Mouse (Mus musculus) liver, adult 2 months (tissue): ENCODE results near the gene Ift27. TPM values are rescaled to one million over a fixed set of nuclear protein-coding genes. Genes with fewer than 3 reads are reported as not detected.

ENCODE experiments used
- DNase-seq: peaks from one replicate; pipeline ENCODE4 v3.0.0-alpha.2; 2011; ENCODE audit warnings: low read depth, low spot score; ENCODE audit errors: extremely low read depth
- H3K27ac ChIP-seq: fragments of 200-500 bp; replicated peaks from 2 replicates; pipeline ENCODE4 v1.5.1; 2012; ENCODE audit warnings: low read depth, mild to moderate bottlenecking, control low read depth, inconsistent platforms, low read length; ENCODE audit not compliant: insufficient read depth
- H3K27me3 ChIP-seq: fragments of 200-500 bp; 2 replicates; pipeline ENCODE4 v1.6.1; 2012; ENCODE audit warnings: mild to moderate bottlenecking, moderate library complexity, low read length, inconsistent platforms; ENCODE audit not compliant: control insufficient read depth, insufficient read depth
- H3K36me3 ChIP-seq: fragments of 200-500 bp; 2 replicates; pipeline ENCODE4 v1.6.1; 2012; ENCODE audit warnings: low read length, inconsistent platforms; ENCODE audit not compliant: control insufficient read depth, insufficient read depth
- H3K4me1 ChIP-seq: fragments of 200-500 bp; 2 replicates; pipeline ENCODE4 v1.6.1; 2011; ENCODE audit warnings: low read length; ENCODE audit not compliant: control insufficient read depth, insufficient read depth
- H3K4me3 ChIP-seq: fragments of 200-500 bp; 2 replicates; pipeline ENCODE4 v1.5.1; 2011; ENCODE audit warnings: low read depth, mild to moderate bottlenecking, control low read depth, low read length, moderate library complexity; ENCODE audit not compliant: insufficient read depth
- H3K79me2 ChIP-seq: fragments of 200-500 bp; 2 replicates; pipeline ENCODE4 v1.6.1; 2012; ENCODE audit warnings: inconsistent platforms, mild to moderate bottlenecking, low read length, moderate library complexity; ENCODE audit not compliant: control insufficient read depth, insufficient read depth
- H3K9ac ChIP-seq: fragments of 200-500 bp; 2 replicates; pipeline ENCODE4 v1.6.1; 2012; ENCODE audit warnings: low read depth, mild to moderate bottlenecking, control low read depth, inconsistent platforms, low read length
- CTCF ChIP-seq: fragments of 200-500 bp; IDR thresholded peaks from 2 replicates; pipeline ENCODE4 v1.5.1; 2011; ENCODE audit warnings: low read depth, low read length, control low read depth
- POLR2A ChIP-seq: fragments of 200-500 bp; IDR thresholded peaks from 2 replicates; pipeline ENCODE4 v1.6.1; 2011; ENCODE audit warnings: low read length, control low read depth; ENCODE audit not compliant: insufficient read depth; ENCODE audit errors: extremely low read depth
- WGBS: fragments of 180-500 bp; shearing (Covaris S2); methylation state at CpG from one replicate; pipeline ENCODE4 v1.1.7; 2018; 5-methylcytosine and 5-hydroxymethylcytosine counted together
- polyA plus RNA-seq: library from polyadenylated mRNA; depleted of rRNA; stranded (reverse); fragments of >200 nt; gene quantifications from 2 replicates; pipeline ENCODE4 v1.2.3, GENCODE M21; 2012; rRNA removed
- total RNA-seq: library from RNA; depleted of rRNA; stranded (reverse); fragments of >200 nt; gene quantifications from 2 replicates; pipeline ENCODE4 v1.2.3, GENCODE M21; 2014; rRNA removed

Ift27 gene
- total and polyA plus RNA-seq, 2 experiments = 6.6 to 16.7 TPM

GRCm38 (mm10) chr15:78116244-78116643 is 57.7 kb downstream of the Ift27 start:
- no peaks in the 10 kb centered on the region; the same call in 1 of the 2 replicates for H3K27me3 ChIP-seq
- no peak overlapping the region for H3K4me3 ChIP-seq
- TF ChIP-seq POLR2A = no peak
- TF ChIP-seq CTCF = no peak
- no peak for DNase-seq
- H3K4me1 ChIP-seq = no peaks in the 10 kb centered on the region
- H3K27ac ChIP-seq = no peak overlapping the region
- WGBS = 64% methylated on average over 10 of the region's 10 CpGs
- H3K36me3 ChIP-seq = no peaks in the 10 kb centered on the region
- no peak overlapping the region for H3K9ac ChIP-seq
- H3K79me2 ChIP-seq = no peaks in the 10 kb centered on the region

Other genes with a start within 250 kb of the Ift27 start
- gene Txn2, start 245.1 kb downstream of the Ift27 start, total RNA-seq = 85.3 and 96.1 TPM in 2 replicates
- gene Txn2, start 245.1 kb downstream of the Ift27 start, polyA plus RNA-seq = 441 and 448 TPM in 2 replicates
- gene Foxred2, start 217.4 kb downstream of the Ift27 start, total RNA-seq = 0.13 and 0.18 TPM in 2 replicates
- 0.16 and 0.18 TPM in 2 replicates for gene Foxred2, start 217.4 kb downstream of the Ift27 start, polyA plus RNA-seq
- gene Eif3d, start 203.3 kb downstream of the Ift27 start, total RNA-seq = 57.3 and 61.3 TPM in 2 replicates
- gene Eif3d, start 203.3 kb downstream of the Ift27 start, polyA plus RNA-seq = 92.9 and 115 TPM in 2 replicates
- gene Cacng2, start 54.1 kb downstream of the Ift27 start, total RNA-seq = not detected in 2 replicates
- gene Cacng2, start 54.1 kb downstream of the Ift27 start, polyA plus RNA-seq = not detected in 2 replicates
- gene Pvalb, start 32.3 kb upstream of the Ift27 start, total RNA-seq = 1.5 TPM in 1 of 2 replicates, not detected in the other
- not detected in 2 replicates for gene Pvalb, start 32.3 kb upstream of the Ift27 start, polyA plus RNA-seq
- gene Ncf4, start 70.7 kb upstream of the Ift27 start, total RNA-seq = 2.1 and 3.2 TPM in 2 replicates
- gene Ncf4, start 70.7 kb upstream of the Ift27 start, polyA plus RNA-seq = 1.8 and 2.5 TPM in 2 replicates
- 0.37 and 0.54 TPM in 2 replicates for gene Csf2rb2, start 131.6 kb upstream of the Ift27 start, total RNA-seq
- 0.47 and 1.1 TPM in 2 replicates for gene Csf2rb2, start 131.6 kb upstream of the Ift27 start, polyA plus RNA-seq
- 1.8 and 3.2 TPM in 2 replicates for gene Csf2rb, start 151.6 kb upstream of the Ift27 start, total RNA-seq
- 2.1 and 3.6 TPM in 2 replicates for gene Csf2rb, start 151.6 kb upstream of the Ift27 start, polyA plus RNA-seq
- not detected in 2 replicates for gene Tex33, start 221.8 kb upstream of the Ift27 start, total RNA-seq
- gene Tex33, start 221.8 kb upstream of the Ift27 start, polyA plus RNA-seq = not detected in 2 replicates
- 303 and 343 TPM in 2 replicates for gene Tst, start 231.8 kb upstream of the Ift27 start, total RNA-seq
- 621 and 686 TPM in 2 replicates for gene Tst, start 231.8 kb upstream of the Ift27 start, polyA plus RNA-seq
- 86.0 and 106 TPM in 2 replicates for gene Mpst, start 232.3 kb upstream of the Ift27 start, total RNA-seq
- gene Mpst, start 232.3 kb upstream of the Ift27 start, polyA plus RNA-seq = 377 and 408 TPM in 2 replicates